Mouse (Mus musculus) small intestine, adult 2 months (tissue): ENCODE results near the gene Mtmr3. TPM values are rescaled to one million over a fixed set of nuclear protein-coding genes. Genes with fewer than 3 reads are reported as not detected.

ENCODE experiments used
- H3K27ac ChIP-seq: fragments of 200-500 bp; 2 replicates; pipeline ENCODE4 v1.5.1; 2012; ENCODE audit warnings: low read depth, low read length, control low read depth, inconsistent platforms; ENCODE audit not compliant: insufficient read depth
- H3K27me3 ChIP-seq: fragments of 200-500 bp; 2 replicates; pipeline ENCODE4 v1.6.1; 2012; ENCODE audit warnings: mild to moderate bottlenecking, moderate library complexity, low read length, inconsistent platforms; ENCODE audit not compliant: control insufficient read depth, insufficient read depth
- H3K36me3 ChIP-seq: fragments of 200-500 bp; 2 replicates; pipeline ENCODE4 v1.6.1; 2012; ENCODE audit warnings: mild to moderate bottlenecking, low read length, control low read depth, inconsistent platforms; ENCODE audit not compliant: control insufficient read depth, insufficient read depth
- H3K4me1 ChIP-seq: fragments of 200-500 bp; 2 replicates; pipeline ENCODE4 v1.6.1; 2012; ENCODE audit warnings: low read length, inconsistent platforms, mixed read lengths; ENCODE audit not compliant: control insufficient read depth, insufficient read depth, insufficient read length
- H3K4me3 ChIP-seq: fragments of 200-500 bp; 2 replicates; pipeline ENCODE4 v1.5.1; 2012; ENCODE audit warnings: low read depth, mild to moderate bottlenecking, control low read depth, inconsistent platforms, low read length, moderate library complexity
- CTCF ChIP-seq: fragments of 200-500 bp; IDR thresholded peaks from 2 replicates; pipeline ENCODE4 v1.5.1; 2012; ENCODE audit warnings: low read depth, mild to moderate bottlenecking, control low read depth, inconsistent platforms, low read length, moderate library complexity, mixed read lengths; ENCODE audit not compliant: insufficient replicate concordance, insufficient read length; ENCODE audit errors: extremely low read depth
- POLR2A ChIP-seq: fragments of 200-500 bp; IDR thresholded peaks from 2 replicates; pipeline ENCODE4 v1.6.1; 2012; ENCODE audit warnings: low read depth, mild to moderate bottlenecking, control low read depth, inconsistent platforms, low read length, moderate library complexity
- WGBS: fragments of 180-500 bp; shearing (Covaris S2); methylation state at CpG from one replicate; pipeline ENCODE4 v1.1.7; 2018; 5-methylcytosine and 5-hydroxymethylcytosine counted together
- polyA plus RNA-seq: library from polyadenylated mRNA; depleted of rRNA; stranded (reverse); fragments of >200 nt; gene quantifications from 2 replicates; pipeline ENCODE4 v1.2.3, GENCODE M21; 2012

Gene Mtmr3
- polyA plus RNA-seq, 1 experiment, result 19.6 TPM

DNA sequence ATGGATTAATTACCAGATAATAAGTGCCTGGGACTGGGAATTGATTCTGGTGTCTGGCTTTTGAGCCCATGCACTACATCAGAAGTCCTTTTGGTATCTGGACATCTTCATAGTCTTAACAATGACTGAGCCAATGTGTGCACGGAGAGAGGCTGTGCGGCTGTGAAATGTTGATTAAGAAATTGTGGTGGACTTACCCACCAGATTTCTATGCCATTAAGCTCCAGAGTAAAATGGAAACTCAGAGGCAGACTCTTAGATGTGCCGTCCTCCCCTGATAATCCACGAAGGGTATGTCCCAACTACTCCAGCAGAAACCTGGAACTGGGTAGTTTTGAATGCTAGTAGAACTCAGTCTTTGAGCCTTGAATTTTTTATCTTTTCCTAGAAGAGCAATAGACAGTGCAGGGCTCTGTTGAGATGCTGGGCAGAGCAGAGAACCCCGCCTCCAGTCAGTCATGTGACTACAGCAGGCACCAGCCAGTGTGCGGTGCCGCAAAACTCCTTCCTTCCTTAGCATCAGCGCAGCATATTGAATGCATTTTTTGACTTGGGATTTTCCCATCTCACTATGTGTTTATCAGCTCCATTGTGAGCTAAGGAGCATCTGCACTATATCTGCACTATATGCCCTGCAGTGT is 139.6 kb downstream of the Mtmr3 start:
- no peak overlapping the region for H3K4me3 ChIP-seq
- peaks cover 11% of the 10 kb centered on the region; the same call in 1 of the 2 replicates for H3K4me1 ChIP-seq
- WGBS, result 87% methylated on average over 8 of the region's 8 CpGs
- no peak overlapping the region for H3K27ac ChIP-seq
- no peaks in the 10 kb centered on the region for H3K36me3 ChIP-seq
- H3K27me3 ChIP-seq, result no peaks in the 10 kb centered on the region
- TF ChIP-seq CTCF, result no peak
- no peak for TF ChIP-seq POLR2A

DNA sequence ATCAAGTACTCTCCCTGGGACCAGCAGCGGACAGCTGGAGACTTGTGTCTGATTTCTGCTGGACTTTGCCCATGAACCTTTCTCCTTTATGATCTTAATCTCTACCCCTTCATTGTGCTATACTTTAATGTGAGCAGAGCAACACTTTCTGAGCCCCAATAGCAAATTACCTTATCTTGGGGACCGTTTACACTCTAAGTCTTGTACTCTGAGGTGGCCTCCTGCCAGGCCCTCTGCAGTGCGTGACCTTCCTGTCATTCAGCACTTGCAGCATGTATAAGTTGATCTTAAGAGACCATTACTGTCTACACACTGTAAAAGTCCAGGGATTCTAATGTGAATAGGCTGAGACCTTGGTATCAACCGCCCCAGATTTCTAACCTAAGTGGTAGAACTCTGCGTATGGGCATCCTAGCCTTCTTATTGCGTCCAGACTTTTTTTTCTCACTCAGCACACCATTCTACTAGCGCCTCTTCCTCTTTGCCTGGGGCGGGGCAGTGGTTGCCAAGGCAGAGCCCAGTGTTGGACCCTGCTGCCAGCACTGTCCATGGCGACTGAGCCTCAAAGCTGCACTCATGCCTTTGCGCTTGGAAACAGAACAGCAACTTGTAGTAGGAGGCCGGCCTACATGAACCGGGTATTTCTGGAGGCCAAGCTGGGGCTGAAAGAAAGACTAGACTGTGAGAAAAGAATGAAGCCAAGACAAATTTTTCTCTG is 142.0 kb downstream of the Mtmr3 start:
- whole genome bisulfite sequencing, result 32% methylated on average over 12 of the region's 12 CpGs
- Histone ChIP-seq H3K27ac (peak overlapping the region; percentile 39; the same call in 1 of the 2 replicates), H3K36me3 (no peaks in the 10 kb centered on the region), H3K4me1 (peaks cover 11% of the 10 kb centered on the region; the same call in 1 of the 2 replicates), H3K4me3 (no peak overlapping the region), H3K27me3 (no peaks in the 10 kb centered on the region)
- TF ChIP-seq POLR2A (no peak), CTCF (no peak)

DNA sequence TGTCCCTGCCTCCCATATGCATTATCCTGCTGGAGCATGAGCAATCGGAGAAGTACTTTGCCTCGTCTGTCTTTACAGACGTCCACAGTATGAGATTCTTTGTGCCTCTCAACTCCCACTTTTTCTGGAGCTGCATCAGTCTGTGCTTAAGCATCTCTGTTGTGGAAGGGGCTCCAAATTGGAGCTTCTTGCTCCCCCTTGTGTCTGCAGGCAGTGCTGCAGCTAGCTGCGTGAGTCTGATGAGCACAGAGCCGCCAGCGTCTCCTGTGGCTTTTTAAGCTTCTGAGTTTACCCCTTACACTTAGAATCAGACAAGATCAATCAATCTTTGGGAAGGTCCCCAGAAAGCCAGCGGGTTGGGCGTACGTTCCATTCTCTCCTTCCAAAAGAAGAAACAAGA is 143.5 kb downstream of the Mtmr3 start:
- no peaks in the 10 kb centered on the region for H3K27me3 ChIP-seq
- peak; percentile 79; the same call in 1 of the 2 replicates for TF ChIP-seq CTCF
- TF ChIP-seq POLR2A, result no peak
- no peaks in the 10 kb centered on the region for H3K36me3 ChIP-seq
- H3K4me3 ChIP-seq, result no peak overlapping the region
- H3K4me1 ChIP-seq, result peaks cover 11% of the 10 kb centered on the region; the same call in 1 of the 2 replicates
- no peak overlapping the region for H3K27ac ChIP-seq
- WGBS, result 33% methylated on average over 9 of the region's 9 CpGs

DNA sequence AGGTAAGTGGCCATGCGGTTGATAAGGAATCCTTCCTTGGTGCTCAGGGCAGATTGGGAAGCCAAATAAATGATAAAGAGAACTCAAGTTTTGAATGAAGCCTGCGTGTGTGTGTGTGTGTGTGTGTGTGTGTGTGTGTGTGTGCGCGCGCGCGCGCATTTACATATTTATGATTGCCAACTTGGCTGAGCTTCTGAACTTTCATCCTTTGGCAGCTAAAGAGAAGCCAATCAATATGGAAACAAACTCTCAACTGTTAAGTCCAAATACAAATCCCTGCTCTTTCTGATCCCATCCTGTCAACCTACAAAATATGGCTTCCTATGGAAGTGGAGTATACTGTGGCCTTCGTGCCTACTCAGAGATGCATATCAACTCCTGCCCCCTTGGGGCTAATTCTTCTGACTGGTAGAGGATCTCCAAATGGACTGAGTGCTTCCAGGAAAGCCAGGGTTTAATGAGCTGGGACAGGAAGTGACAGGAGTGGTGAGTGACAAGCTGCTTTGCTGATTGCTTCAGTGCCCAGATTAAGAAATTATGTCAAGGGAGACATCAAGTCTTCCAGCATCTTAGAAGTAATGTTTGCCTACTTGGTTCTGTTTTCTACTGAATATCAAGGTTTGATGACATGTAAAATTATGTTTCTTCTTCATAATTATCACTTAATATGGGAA is 148.3 kb downstream of the Mtmr3 start:
- no peak overlapping the region for H3K27ac ChIP-seq
- 68% methylated on average over 9 of the region's 9 CpGs for WGBS
- no peak for TF ChIP-seq CTCF
- TF ChIP-seq POLR2A, result no peak

DNA sequence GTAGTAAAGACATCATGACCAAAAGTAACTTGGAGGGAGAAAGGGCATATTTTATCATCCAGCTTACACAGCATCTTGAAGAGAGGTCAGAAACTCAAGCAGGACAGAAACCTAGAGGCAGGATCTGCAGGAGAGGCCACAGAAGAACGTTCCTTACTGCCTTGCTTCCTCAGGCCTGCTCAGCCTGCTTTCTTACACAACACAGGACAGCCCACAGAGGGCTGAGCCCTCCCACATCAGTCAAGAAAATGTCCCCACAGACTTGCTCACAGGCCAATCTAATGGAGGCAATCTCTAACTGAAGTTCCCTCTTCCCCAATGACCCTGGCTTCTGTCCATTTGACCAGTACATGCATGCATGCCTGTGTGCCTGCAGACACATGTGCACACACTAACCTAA is 152.4 kb downstream of the Mtmr3 start:
- H3K27ac ChIP-seq, result no peak overlapping the region
- H3K4me1 ChIP-seq, result no peaks in the 10 kb centered on the region
- TF ChIP-seq POLR2A (no peak), CTCF (no peak)
- H3K4me3 ChIP-seq, result no peak overlapping the region
- no peaks in the 10 kb centered on the region for H3K27me3 ChIP-seq
- H3K36me3 ChIP-seq, result no peaks in the 10 kb centered on the region
- WGBS, result 45% methylated on average over 1 of the region's 1 CpGs

More for the DNA sequence above, 148.3 kb downstream of the Mtmr3 start:
- Histone ChIP-seq H3K27me3 (no peaks in the 10 kb centered on the region), H3K4me1 (no peaks in the 10 kb centered on the region), H3K4me3 (no peak overlapping the region), H3K36me3 (no peaks in the 10 kb centered on the region)

DNA sequence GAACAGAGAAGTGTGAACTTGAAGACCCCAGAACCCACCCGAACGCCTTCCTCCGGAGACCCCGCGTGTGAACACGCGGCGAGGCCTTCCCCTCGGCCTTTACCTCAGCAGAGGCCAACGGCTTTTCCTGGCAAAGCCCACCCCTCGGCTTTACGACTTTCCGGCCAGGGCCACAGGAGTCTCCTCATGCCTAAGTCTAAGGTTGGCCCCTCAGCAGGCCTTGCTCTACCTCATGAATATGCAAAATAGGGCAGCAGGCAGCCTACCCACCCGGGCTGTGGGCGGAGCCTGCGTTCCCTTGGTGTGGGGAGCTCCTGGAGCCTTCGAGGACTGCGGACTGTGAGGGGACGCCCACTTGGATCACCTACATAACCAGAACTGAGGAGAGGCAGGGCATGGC is 153.7 kb downstream of the Mtmr3 start, which contains the start of gene Hormad2:
Gene Hormad2 (minus strand): TSS at position 128 of the 400 bp plus-strand sequence.
- Histone ChIP-seq H3K27me3 (no peaks in the 10 kb centered on the region), H3K4me3 (no peak within 1 kb of the TSS), H3K27ac (no peak within 1 kb of the TSS), H3K36me3 (no peaks in the 10 kb centered on the region), H3K4me1 (no peaks in the 10 kb centered on the region)
- 56% methylated on average over 19 of the region's 19 CpGs for WGBS
- TF ChIP-seq POLR2A (no peak), CTCF (no peak)

DNA sequence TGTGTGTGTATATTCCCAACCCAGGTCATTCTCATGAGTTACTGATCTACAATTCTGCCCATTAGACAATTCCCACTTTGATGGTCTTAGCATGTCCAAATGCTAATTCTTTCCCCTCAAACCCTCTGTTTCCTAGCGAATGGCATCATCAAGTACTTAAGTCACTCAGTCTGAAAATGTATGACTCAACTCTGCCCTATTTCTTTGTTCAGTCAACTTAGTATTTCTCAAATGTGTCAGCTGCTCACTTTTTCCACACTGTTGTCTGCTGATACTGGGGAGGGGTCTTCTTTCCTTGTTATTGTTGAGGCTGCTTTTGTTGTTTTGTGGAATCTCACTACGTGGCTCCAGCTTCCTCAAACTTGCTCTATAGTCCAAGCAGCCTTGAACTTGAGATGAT is 156.5 kb downstream of the Mtmr3 start:
- H3K4me3 ChIP-seq, result no peak overlapping the region
- 74% methylated on average over 2 of the region's 2 CpGs for WGBS
- no peak for TF ChIP-seq POLR2A
- TF ChIP-seq CTCF, result no peak
- H3K4me1 ChIP-seq, result no peaks in the 10 kb centered on the region
- H3K36me3 ChIP-seq, result no peaks in the 10 kb centered on the region
- no peaks in the 10 kb centered on the region for H3K27me3 ChIP-seq
- H3K27ac ChIP-seq, result no peak overlapping the region
